ENCODE assay signal across 20 mouse cellular contexts in genomic region chr12:100943146-100943545, GRCm38 (mm10). TPM values are rescaled to one million over a fixed set of nuclear protein-coding genes. Genes with fewer than 3 reads are reported as not detected.
A peak's percentile ranks its signal among the peaks of the same experiment; 100 is the strongest.
DNase-seq lines count a peak whose midpoint lies in the region; ATAC-seq lines count a peak whose summit lies in the region.
"Had no signal": no experiment of that assay in that cellular context is flagged by ENCODE, and none has a peak within 500 bp of the region (broad histone marks: within the 10 kb centered on the region; RNA-seq: fewer than 3 reads in every experiment).

No protein-coding gene starts in this region.

- DNase-seq in frontal cortex, postnatal 14 days (ENCODE audit: low spot score in 2 of 2) = no peak
- peak; percentile 52 for DNase-seq in brain, adult 2 months (ENCODE audit: low read depth, low spot score)
- DNase-seq: adrenal gland, adult 2 months; adrenal gland, adult 8-10 months; adrenal gland, postnatal 10 days; adrenal gland, postnatal 14 days; adrenal gland, postnatal 25 days; adrenal gland, postnatal 36 days; B cell, adult 2 months; cerebellum, adult 11 months; cerebellum, adult 11-12 months; cerebellum, adult 18-20 months; cerebellum, adult 2 months had no signal

- no peak overlapping the region for H3K4me3 ChIP-seq in heart, embryonic 12.5 days

- H3K27me3 ChIP-seq in heart, embryonic 12.5 days (replicated peaks) = peaks cover 82% of the 10 kb centered on the region
- H3K27me3 ChIP-seq: CH12.LX, Patski had no signal

- H3K9ac ChIP-seq in heart, embryonic 12.5 days = no peak overlapping the region

- 82% methylated on average over 4 of the region's 4 CpGs for WGBS in heart, embryonic 12.5 days

- H3K4me2 ChIP-seq in heart, embryonic 12.5 days = no peak overlapping the region

- no peak overlapping the region for H3K27ac ChIP-seq in heart, embryonic 12.5 days (ENCODE audit: poor library complexity, severe bottlenecking)

- H3K4me1 ChIP-seq in heart, embryonic 12.5 days (replicated peaks) = no peaks in the 10 kb centered on the region

- peak; percentile 62 for ATAC-seq in frontal cortex, adult (ENCODE audit: low TSS enrichment)
- no peak for ATAC-seq in heart, embryonic 12.5 days (ENCODE audit: insufficient number of reproducible peaks, low FRiP score)
- ATAC-seq: activated CD4-positive, CD25-positive, alpha-beta regulatory T cell, adult 4 months; CD4-positive, CD25-positive, alpha-beta regulatory T cell, adult 4 months; Patski had no signal

- H3K9me3 ChIP-seq in heart, embryonic 12.5 days (replicated peaks) = no peaks in the 10 kb centered on the region
- H3K9me3 ChIP-seq: G1E had no signal

- H3K36me3 ChIP-seq in heart, embryonic 12.5 days = peaks cover 6% of the 10 kb centered on the region; the same call in 1 of the 2 replicates

RNA-seq across cellular contexts. Expression of gene Gpr68, which starts 35.1 kb away (rescaled TPM):
- polyA plus RNA-seq in heart, embryonic 12.5 days (2016; fragmentation: Nextera tagmentation; extraction: Ambion mirVana) = 4.4 and 6.2 TPM in 2 replicates
- polyA plus RNA-seq: G1E had no signal
